Mouse (Mus musculus) CH12.LX (cell line): Measurements from ENCODE around the gene F2rl3.

Source experiments
- MAFK ChIP-seq: IDR thresholded peaks from 2 replicates; pipeline ENCODE4 v1.6.1; 2011; ENCODE audit warnings: low read length, improper control_type of control experiment; ENCODE audit not compliant: insufficient replicate concordance
- ZKSCAN1 ChIP-seq: IDR thresholded peaks from 2 replicates; pipeline ENCODE4 v1.6.1; 2012; ENCODE audit warnings: low read depth, inconsistent platforms, low read length, improper control_type of control experiment, borderline replicate concordance

- TF ChIP-seq ZKSCAN1 = no peak
- TF ChIP-seq MAFK = no peak
Observed at GRCm38 (mm10) chr8:72758310-72758709, 3.4 kb upstream of the F2rl3 start.
